Mouse (Mus musculus): Measurements from ENCODE around the gene Ajm1. TPM values are rescaled to one million over a fixed set of nuclear protein-coding genes. Genes with fewer than 3 reads are reported as not detected.

Gene Ajm1
- polyA plus RNA-seq (2012; rRNA removed), result 7.0 and 7.4 TPM in 2 replicates

GRCm38 (mm10) chr2:25581294-25581864 lies at the start of gene Ajm1:
Gene Ajm1 (minus strand): TSS chr2:25581757.
- 6% methylated on average over 19 of the region's 19 CpGs for WGBS
- TF ChIP-seq POLR2A (IDR thresholded peaks at IDR 0.05; ENCODE audit: control insufficient read depth, extremely low read depth, insufficient read depth, low read length, poor library complexity), result no peak
- no peak for TF ChIP-seq CTCF (IDR thresholded peaks at IDR 0.05; ENCODE audit: borderline replicate concordance, control insufficient read depth, extremely low read depth, insufficient read depth, low read length, poor library complexity)
- DNase-seq, result peak; percentile 72
- Histone ChIP-seq H3K4me3 (ENCODE audit: control insufficient read depth, insufficient read depth, low read length) (peak within 1 kb of the TSS; percentile 30), H3K36me3 (ENCODE audit: control insufficient read depth, insufficient read depth, low read length) (no peaks in the 10 kb centered on the region; the same call in 1 of the 2 replicates), H3K27me3 (ENCODE audit: control insufficient read depth, insufficient read depth, low read length) (peaks cover 29% of the 10 kb centered on the region), H3K27ac (ENCODE audit: control insufficient read depth, insufficient read depth, low read length) (no peak within 1 kb of the TSS), H3K4me1 (replicated peaks; ENCODE audit: control insufficient read depth, insufficient read depth, low read length) (peaks cover 42% of the 10 kb centered on the region)

- Histone ChIP-seq H3K27me3 (ENCODE audit: control insufficient read depth, insufficient read depth, low read length) (no peaks in the 10 kb centered on the region), H3K4me3 (ENCODE audit: control insufficient read depth, insufficient read depth, low read length) (no peak overlapping the region), H3K4me1 (replicated peaks; ENCODE audit: control insufficient read depth, insufficient read depth, low read length) (no peaks in the 10 kb centered on the region), H3K36me3 (ENCODE audit: control insufficient read depth, insufficient read depth, low read length) (no peaks in the 10 kb centered on the region), H3K27ac (ENCODE audit: control insufficient read depth, insufficient read depth, low read length) (no peak overlapping the region)
- no peak for TF ChIP-seq POLR2A (IDR thresholded peaks at IDR 0.05; ENCODE audit: control insufficient read depth, extremely low read depth, insufficient read depth, low read length, poor library complexity)
- no peak for TF ChIP-seq CTCF (IDR thresholded peaks at IDR 0.05; ENCODE audit: borderline replicate concordance, control insufficient read depth, extremely low read depth, insufficient read depth, low read length, poor library complexity)
- no peak for DNase-seq
- WGBS, result 76% methylated on average over 4 of the region's 4 CpGs
Measured at GRCm38 (mm10) chr2:25628738-25629137, 47.2 kb upstream of the Ajm1 start.

GRCm38 (mm10) chr2:25627811-25628210 lies 46.3 kb upstream of the Ajm1 start, which contains the start of gene Fcna:
Gene Fcna (minus strand): TSS chr2:25628030.
- TF ChIP-seq POLR2A (IDR thresholded peaks at IDR 0.05; ENCODE audit: control insufficient read depth, extremely low read depth, insufficient read depth, low read length, poor library complexity) (no peak), CTCF (IDR thresholded peaks at IDR 0.05; ENCODE audit: borderline replicate concordance, control insufficient read depth, extremely low read depth, insufficient read depth, low read length, poor library complexity) (no peak)
- Histone ChIP-seq H3K36me3 (ENCODE audit: control insufficient read depth, insufficient read depth, low read length) (no peaks in the 10 kb centered on the region), H3K27me3 (ENCODE audit: control insufficient read depth, insufficient read depth, low read length) (no peaks in the 10 kb centered on the region; the same call in 1 of the 2 replicates), H3K4me3 (ENCODE audit: control insufficient read depth, insufficient read depth, low read length) (no peak within 1 kb of the TSS), H3K27ac (ENCODE audit: control insufficient read depth, insufficient read depth, low read length) (no peak within 1 kb of the TSS), H3K4me1 (replicated peaks; ENCODE audit: control insufficient read depth, insufficient read depth, low read length) (no peaks in the 10 kb centered on the region)
- no peak for DNase-seq
- 81% methylated on average over 6 of the region's 6 CpGs for WGBS

GRCm38 (mm10) chr2:25625986-25626385 lies 44.4 kb upstream of the Ajm1 start:
- Histone ChIP-seq H3K27ac (ENCODE audit: control insufficient read depth, insufficient read depth, low read length) (no peak overlapping the region), H3K36me3 (ENCODE audit: control insufficient read depth, insufficient read depth, low read length) (no peaks in the 10 kb centered on the region), H3K27me3 (ENCODE audit: control insufficient read depth, insufficient read depth, low read length) (no peaks in the 10 kb centered on the region; the same call in 1 of the 2 replicates), H3K4me1 (replicated peaks; ENCODE audit: control insufficient read depth, insufficient read depth, low read length) (peaks cover 7% of the 10 kb centered on the region), H3K4me3 (ENCODE audit: control insufficient read depth, insufficient read depth, low read length) (no peak overlapping the region)
- 39% methylated on average over 5 of the region's 5 CpGs for WGBS
- DNase-seq, result no peak
- no peak for TF ChIP-seq CTCF (IDR thresholded peaks at IDR 0.05; ENCODE audit: borderline replicate concordance, control insufficient read depth, extremely low read depth, insufficient read depth, low read length, poor library complexity)
- TF ChIP-seq POLR2A (IDR thresholded peaks at IDR 0.05; ENCODE audit: control insufficient read depth, extremely low read depth, insufficient read depth, low read length, poor library complexity), result no peak

- TF ChIP-seq POLR2A (IDR thresholded peaks at IDR 0.05; ENCODE audit: control insufficient read depth, extremely low read depth, insufficient read depth, low read length, poor library complexity) (no peak), CTCF (IDR thresholded peaks at IDR 0.05; ENCODE audit: borderline replicate concordance, control insufficient read depth, extremely low read depth, insufficient read depth, low read length, poor library complexity) (peak; percentile 79)
Measured at GRCm38 (mm10) chr2:25621229-25622200, 40.0 kb upstream of the Ajm1 start, which contains the start of gene Tmem141. Gene Tmem141 (minus strand): TSS chr2:25622005.

GRCm38 (mm10) chr2:25620852-25621228 lies 39.3 kb upstream of the Ajm1 start:
- Histone ChIP-seq H3K27ac (ENCODE audit: control insufficient read depth, insufficient read depth, low read length) (no peak overlapping the region), H3K36me3 (ENCODE audit: control insufficient read depth, insufficient read depth, low read length) (no peaks in the 10 kb centered on the region), H3K4me3 (ENCODE audit: control insufficient read depth, insufficient read depth, low read length) (no peak overlapping the region), H3K27me3 (ENCODE audit: control insufficient read depth, insufficient read depth, low read length) (no peaks in the 10 kb centered on the region; the same call in 1 of the 2 replicates), H3K4me1 (replicated peaks; ENCODE audit: control insufficient read depth, insufficient read depth, low read length) (peaks cover 17% of the 10 kb centered on the region)
- TF ChIP-seq POLR2A (IDR thresholded peaks at IDR 0.05; ENCODE audit: control insufficient read depth, extremely low read depth, insufficient read depth, low read length, poor library complexity), result no peak
- no peak for TF ChIP-seq CTCF (IDR thresholded peaks at IDR 0.05; ENCODE audit: borderline replicate concordance, control insufficient read depth, extremely low read depth, insufficient read depth, low read length, poor library complexity)
- DNase-seq, result no peak
- WGBS, result 41% methylated on average over 4 of the region's 4 CpGs

More at GRCm38 (mm10) chr2:25621229-25622200, 40.0 kb upstream of the Ajm1 start, which contains the start of gene Tmem141:
- Histone ChIP-seq H3K27ac (ENCODE audit: control insufficient read depth, insufficient read depth, low read length) (no peak within 1 kb of the TSS), H3K27me3 (ENCODE audit: control insufficient read depth, insufficient read depth, low read length) (no peaks in the 10 kb centered on the region; the same call in 1 of the 2 replicates), H3K36me3 (ENCODE audit: control insufficient read depth, insufficient read depth, low read length) (no peaks in the 10 kb centered on the region), H3K4me1 (replicated peaks; ENCODE audit: control insufficient read depth, insufficient read depth, low read length) (peaks cover 17% of the 10 kb centered on the region), H3K4me3 (ENCODE audit: control insufficient read depth, insufficient read depth, low read length) (no peak within 1 kb of the TSS)
- DNase-seq, result peak; percentile 69
- 22% methylated on average over 34 of the region's 34 CpGs for WGBS
